Mouse (Mus musculus): Measurements from ENCODE around the gene Gldc. TPM values are rescaled to one million over a fixed set of nuclear protein-coding genes. Genes with fewer than 3 reads are reported as not detected.
A peak's percentile ranks its signal among the peaks of the same experiment; 100 is the strongest.

Gene Gldc
- polyA plus RNA-seq, 1 experiment, result 0.63 TPM

DNA sequence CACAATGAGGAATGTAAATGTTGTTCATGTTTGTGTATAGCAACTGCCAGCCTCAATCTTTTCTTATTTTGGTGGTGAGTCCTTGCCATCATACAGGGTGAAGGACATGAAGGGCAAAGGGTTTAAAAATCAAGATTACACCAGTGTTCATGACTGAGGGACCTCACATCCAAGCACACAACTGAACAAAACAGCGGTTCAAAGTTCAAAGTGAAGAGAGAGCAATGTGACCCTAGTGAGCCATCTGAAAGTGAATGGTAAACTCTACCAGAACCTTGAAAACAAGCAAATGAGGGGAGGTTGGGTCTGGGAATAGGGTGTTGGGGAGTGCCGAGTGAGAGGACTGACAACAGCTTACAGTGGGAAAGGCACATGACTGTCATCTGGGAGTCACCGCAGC is 63.8 kb downstream of the Gldc start:
- Histone ChIP-seq H3K27ac (ENCODE audit: insufficient read depth, low read length) (no peak overlapping the region), H3K4me3 (ENCODE audit: insufficient read depth, low read length) (no peak overlapping the region), H3K4me1 (ENCODE audit: control insufficient read depth, insufficient read depth, low read length) (peaks cover 9% of the 10 kb centered on the region; the same call in 1 of the 2 replicates)
- TF ChIP-seq POLR2A (IDR thresholded peaks at IDR 0.05; ENCODE audit: low read depth, low read length) (no peak), CTCF (IDR thresholded peaks at IDR 0.05; ENCODE audit: borderline replicate concordance, insufficient read depth, low read length) (no peak)

DNA sequence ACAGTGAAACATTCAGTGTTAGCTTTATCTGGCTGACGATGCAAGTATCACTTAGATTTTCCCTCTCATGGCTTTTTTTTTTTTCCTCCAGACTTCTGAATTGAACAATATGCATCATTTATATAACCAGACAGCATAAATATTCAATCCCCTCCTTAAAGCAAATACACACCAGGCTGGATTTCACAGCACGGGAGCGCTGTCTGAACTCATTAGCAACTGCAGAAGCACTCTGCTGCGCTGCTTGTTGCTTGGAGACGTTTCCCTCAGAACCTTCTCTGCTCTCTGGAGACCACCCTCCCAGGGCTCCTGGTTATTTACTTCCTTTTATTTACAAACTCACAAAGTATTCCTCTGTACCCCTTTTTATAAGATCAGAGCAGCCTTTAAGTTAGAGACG is 66.1 kb downstream of the Gldc start:
- H3K4me3 ChIP-seq (ENCODE audit: insufficient read depth, low read length), result no peak overlapping the region
- TF ChIP-seq CTCF (IDR thresholded peaks at IDR 0.05; ENCODE audit: borderline replicate concordance, insufficient read depth, low read length) (no peak), POLR2A (IDR thresholded peaks at IDR 0.05; ENCODE audit: low read depth, low read length) (no peak)
- H3K27ac ChIP-seq (ENCODE audit: insufficient read depth, low read length), result no peak overlapping the region
- H3K4me1 ChIP-seq (ENCODE audit: control insufficient read depth, insufficient read depth, low read length), result peaks cover 9% of the 10 kb centered on the region; the same call in 1 of the 2 replicates

DNA sequence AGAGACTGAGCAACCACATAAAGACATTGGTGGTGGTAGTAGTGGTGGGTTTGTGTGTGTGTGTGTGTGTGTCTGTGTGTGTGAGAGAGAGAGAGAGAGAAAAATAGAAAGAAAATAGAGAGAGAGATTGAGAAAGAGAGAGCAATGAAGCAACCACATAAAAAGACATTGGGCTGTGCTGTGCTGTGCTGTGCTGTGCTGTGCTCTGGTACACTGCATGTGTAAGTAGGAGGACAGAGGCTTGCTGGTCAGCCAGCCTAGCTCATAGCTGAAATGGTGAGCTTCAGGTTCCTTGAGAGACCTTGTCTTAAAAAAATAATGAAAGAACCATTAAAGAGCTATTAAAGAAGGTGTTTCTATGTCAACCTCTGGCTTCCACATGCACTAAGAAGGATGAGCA is 66.6 kb downstream of the Gldc start:
- Histone ChIP-seq H3K27ac (ENCODE audit: insufficient read depth, low read length) (no peak overlapping the region), H3K4me1 (ENCODE audit: control insufficient read depth, insufficient read depth, low read length) (peaks cover 9% of the 10 kb centered on the region; the same call in 1 of the 2 replicates), H3K4me3 (ENCODE audit: insufficient read depth, low read length) (no peak overlapping the region)
- TF ChIP-seq POLR2A (IDR thresholded peaks at IDR 0.05; ENCODE audit: low read depth, low read length), result no peak
- no peak for TF ChIP-seq CTCF (IDR thresholded peaks at IDR 0.05; ENCODE audit: borderline replicate concordance, insufficient read depth, low read length)

DNA sequence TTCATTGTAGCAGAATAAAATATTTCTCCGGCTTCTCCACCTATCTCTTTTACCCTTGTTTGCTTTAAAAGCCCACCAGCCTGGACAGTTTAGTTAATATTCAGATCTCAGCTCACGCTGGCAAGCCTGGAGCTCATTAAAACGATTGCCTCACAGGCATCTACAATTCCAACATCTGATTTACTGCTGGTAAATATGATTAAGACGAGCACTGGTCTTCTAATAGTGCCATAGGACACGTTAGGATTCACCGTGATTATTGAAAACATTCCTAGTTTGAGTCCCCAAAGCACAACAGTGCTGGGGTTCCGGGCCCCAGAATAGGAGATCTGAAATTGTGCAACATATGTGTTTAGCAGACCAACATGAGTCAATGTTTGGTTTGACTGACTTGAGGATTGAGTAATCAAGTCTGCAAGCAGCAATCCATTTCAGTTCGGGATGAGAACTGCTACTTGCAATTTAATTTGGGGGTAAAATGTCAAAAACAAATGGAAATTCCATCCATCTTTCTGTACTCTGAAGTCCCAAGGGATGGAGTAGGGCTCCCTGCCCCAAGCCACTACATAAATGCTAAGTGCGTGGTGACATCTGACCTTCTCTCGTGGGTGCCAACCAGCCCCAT is 67.9 kb downstream of the Gldc start:
- TF ChIP-seq CTCF (IDR thresholded peaks at IDR 0.05; ENCODE audit: borderline replicate concordance, insufficient read depth, low read length), result no peak
- TF ChIP-seq POLR2A (IDR thresholded peaks at IDR 0.05; ENCODE audit: low read depth, low read length), result no peak
- Histone ChIP-seq H3K4me3 (ENCODE audit: insufficient read depth, low read length) (no peak overlapping the region), H3K27ac (ENCODE audit: insufficient read depth, low read length) (0 out of 2 replicates have a peak overlapping the region, but pooled peaks have one; percentile 3), H3K4me1 (ENCODE audit: control insufficient read depth, insufficient read depth, low read length) (0 out of 2 replicates have a peak, but pooled peaks cover 5% of the 10 kb centered on the region)

DNA sequence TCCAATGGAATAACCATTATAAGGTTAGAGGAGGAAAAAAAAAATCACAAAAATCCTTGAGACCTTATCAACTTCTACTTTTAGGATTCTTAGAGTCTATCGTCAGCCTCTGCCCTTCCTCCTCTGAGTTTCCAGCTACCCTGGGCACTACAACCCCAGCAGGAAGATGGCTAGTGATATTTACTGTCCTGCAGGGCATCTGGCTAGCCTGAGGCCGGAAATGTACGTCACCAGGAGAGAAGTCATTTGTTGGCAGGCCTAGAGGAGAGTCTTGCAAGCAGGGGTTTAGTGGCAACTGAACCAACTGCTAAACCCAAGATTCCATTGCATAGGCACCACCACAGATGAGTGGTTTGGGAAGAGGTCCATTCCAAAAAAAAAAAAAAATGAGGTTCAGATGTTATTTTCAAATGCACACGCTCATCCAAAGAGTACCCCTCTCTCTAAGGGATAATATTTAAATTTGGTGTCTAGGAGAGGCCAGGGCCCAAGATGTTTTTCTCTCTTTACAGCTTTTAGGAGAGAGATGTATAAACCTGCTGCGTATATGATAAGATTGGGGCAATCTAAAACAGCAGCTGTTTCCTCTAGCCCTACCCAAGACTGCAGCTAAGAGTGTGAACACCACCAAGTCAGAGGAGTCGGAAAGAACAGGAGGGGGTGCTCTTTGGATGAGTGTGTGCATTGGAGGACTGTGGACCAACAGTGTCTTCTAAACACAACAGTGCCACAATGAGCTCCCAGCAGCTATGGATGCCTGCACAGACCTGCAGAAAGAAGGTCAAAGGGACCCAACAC is 70.0 kb downstream of the Gldc start:
- H3K4me1 ChIP-seq (ENCODE audit: control insufficient read depth, insufficient read depth, low read length), result 0 out of 2 replicates have a peak, but pooled peaks cover 5% of the 10 kb centered on the region
- H3K27ac ChIP-seq (ENCODE audit: insufficient read depth, low read length), result no peak overlapping the region
- no peak overlapping the region for H3K4me3 ChIP-seq (ENCODE audit: insufficient read depth, low read length)
- TF ChIP-seq CTCF (IDR thresholded peaks at IDR 0.05; ENCODE audit: borderline replicate concordance, insufficient read depth, low read length) (no peak), POLR2A (IDR thresholded peaks at IDR 0.05; ENCODE audit: low read depth, low read length) (no peak)

DNA sequence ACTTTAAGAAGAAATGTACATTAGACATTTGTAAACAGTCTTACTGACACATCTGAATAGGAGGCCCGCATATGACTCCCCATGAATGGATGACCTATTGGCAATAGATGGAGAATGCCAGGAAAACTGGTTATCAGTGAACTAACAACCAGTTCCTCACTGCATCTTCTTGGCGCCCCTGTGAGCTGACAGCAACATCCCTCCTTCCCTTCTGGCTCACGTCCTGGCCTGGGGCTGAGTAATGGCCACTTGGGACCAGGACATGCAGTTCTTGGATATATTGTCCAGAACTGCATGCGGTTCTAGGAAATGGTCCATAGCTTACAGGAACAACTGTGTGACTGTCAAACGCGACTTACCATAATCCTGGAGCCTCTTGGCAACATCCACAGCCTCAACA is 72.6 kb downstream of the Gldc start:
- Histone ChIP-seq H3K27ac (ENCODE audit: insufficient read depth, low read length) (no peak overlapping the region), H3K4me1 (ENCODE audit: control insufficient read depth, insufficient read depth, low read length) (0 out of 2 replicates have a peak, but pooled peaks cover 4% of the 10 kb centered on the region), H3K4me3 (ENCODE audit: insufficient read depth, low read length) (no peak overlapping the region)
- TF ChIP-seq CTCF (IDR thresholded peaks at IDR 0.05; ENCODE audit: borderline replicate concordance, insufficient read depth, low read length) (no peak), POLR2A (IDR thresholded peaks at IDR 0.05; ENCODE audit: low read depth, low read length) (no peak)

DNA sequence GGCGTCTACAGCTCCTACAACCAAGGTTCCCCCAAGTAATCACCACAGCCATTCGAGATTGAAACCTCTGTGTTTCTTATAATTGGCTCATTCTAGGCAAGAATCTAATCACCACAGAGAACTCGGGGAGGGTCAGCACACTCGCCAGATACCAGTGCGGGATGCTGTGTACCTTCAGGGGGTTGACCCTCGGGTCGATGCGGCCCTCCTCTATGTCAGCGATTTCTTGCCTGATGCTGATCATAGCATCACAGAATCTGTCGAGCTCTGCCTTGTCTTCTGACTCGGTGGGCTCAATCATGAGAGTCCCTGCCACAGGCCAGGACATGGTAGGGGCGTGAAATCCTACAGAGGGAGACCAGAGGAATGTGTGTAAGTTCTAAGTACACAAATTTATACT is 74.7 kb downstream of the Gldc start:
- no peak for TF ChIP-seq POLR2A (IDR thresholded peaks at IDR 0.05; ENCODE audit: low read depth, low read length)
- TF ChIP-seq CTCF (IDR thresholded peaks at IDR 0.05; ENCODE audit: borderline replicate concordance, insufficient read depth, low read length), result no peak
- Histone ChIP-seq H3K4me3 (ENCODE audit: insufficient read depth, low read length) (no peak overlapping the region), H3K27ac (ENCODE audit: insufficient read depth, low read length) (no peak overlapping the region), H3K4me1 (ENCODE audit: control insufficient read depth, insufficient read depth, low read length) (0 out of 2 replicates have a peak, but pooled peaks cover 4% of the 10 kb centered on the region)

DNA sequence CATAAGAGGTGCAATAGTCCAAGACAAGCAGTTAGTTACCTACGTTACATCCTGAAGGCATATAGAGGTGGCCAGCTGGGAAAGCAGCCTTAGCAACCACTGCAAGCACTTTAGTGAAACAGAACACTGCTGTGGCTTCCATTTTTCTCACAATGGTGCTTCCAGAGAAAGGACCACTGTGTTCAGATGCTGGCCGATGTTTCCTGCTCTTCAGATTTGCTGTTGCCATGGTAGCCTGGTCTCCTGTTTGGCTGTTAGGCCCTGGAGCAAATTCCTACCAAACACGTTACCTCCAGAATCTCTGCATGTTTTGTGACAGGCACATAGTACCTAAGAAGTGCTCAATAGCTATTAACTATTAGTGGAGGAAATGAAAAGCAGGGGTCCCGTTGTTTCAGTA is 78.2 kb downstream of the Gldc start:
- Histone ChIP-seq H3K4me3 (ENCODE audit: insufficient read depth, low read length) (no peak overlapping the region), H3K27ac (ENCODE audit: insufficient read depth, low read length) (no peak overlapping the region), H3K4me1 (ENCODE audit: control insufficient read depth, insufficient read depth, low read length) (0 out of 2 replicates have a peak, but pooled peaks cover 4% of the 10 kb centered on the region)
- TF ChIP-seq CTCF (IDR thresholded peaks at IDR 0.05; ENCODE audit: borderline replicate concordance, insufficient read depth, low read length) (no peak), POLR2A (IDR thresholded peaks at IDR 0.05; ENCODE audit: low read depth, low read length) (no peak)

DNA sequence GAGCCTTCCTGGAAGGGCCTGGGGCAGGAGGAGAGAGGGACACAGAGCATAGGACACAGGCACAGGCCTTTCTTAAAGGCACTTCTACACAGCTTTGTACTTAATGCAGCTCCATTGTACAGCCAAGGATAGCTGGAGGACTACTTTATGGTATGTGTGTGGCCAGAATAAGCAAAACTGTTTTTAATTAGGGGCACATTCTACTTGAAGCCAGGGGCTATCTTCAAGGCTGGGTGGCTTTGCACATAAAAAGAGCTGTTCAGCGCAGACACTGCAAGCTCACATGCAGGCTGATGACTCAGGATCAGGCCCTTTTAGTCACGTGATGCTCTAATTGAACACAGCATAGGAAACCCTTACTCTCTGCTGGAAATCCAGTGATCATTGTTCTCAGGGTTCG is 79.0 kb downstream of the Gldc start:
- TF ChIP-seq POLR2A (IDR thresholded peaks at IDR 0.05; ENCODE audit: low read depth, low read length), result no peak
- TF ChIP-seq CTCF (IDR thresholded peaks at IDR 0.05; ENCODE audit: borderline replicate concordance, insufficient read depth, low read length), result no peak
- 0 out of 2 replicates have a peak, but pooled peaks cover 4% of the 10 kb centered on the region for H3K4me1 ChIP-seq (ENCODE audit: control insufficient read depth, insufficient read depth, low read length)
- no peak overlapping the region for H3K4me3 ChIP-seq (ENCODE audit: insufficient read depth, low read length)
- peak overlapping the region; percentile 66 for H3K27ac ChIP-seq (ENCODE audit: insufficient read depth, low read length)
